Comparison of ENCODE assay signal across 10 mouse cellular contexts in genomic region chr9:115547625-115548325, GRCm38 (mm10).
DNase-seq lines count a peak whose midpoint lies in the region; ATAC-seq lines count a peak whose summit lies in the region.
"Had no signal": no experiment of that assay in that cellular context is flagged by ENCODE, and none has a peak within 500 bp of the region (broad histone marks: within the 10 kb centered on the region; RNA-seq: fewer than 3 reads in every experiment).

No protein-coding gene starts in this region.

- H3K36me3 ChIP-seq in neural tube, embryonic 11.5 days (ENCODE audit: control insufficient read depth, insufficient read depth, low read length) = no peaks in the 10 kb centered on the region
- H3K36me3 ChIP-seq in intestine, embryonic 14.5 days (ENCODE audit: control insufficient read depth, insufficient read depth, low read length) = no peaks in the 10 kb centered on the region
- H3K36me3 ChIP-seq in stomach, embryonic 15.5 days = no peaks in the 10 kb centered on the region

- H3K27me3 ChIP-seq in neural tube, embryonic 11.5 days (ENCODE audit: control insufficient read depth, insufficient read depth, low read length) = no peaks in the 10 kb centered on the region
- no peaks in the 10 kb centered on the region for H3K27me3 ChIP-seq in intestine, embryonic 14.5 days (replicated peaks; ENCODE audit: control insufficient read depth, insufficient read depth, low read length)
- H3K27me3 ChIP-seq in stomach, embryonic 15.5 days (replicated peaks) = no peaks in the 10 kb centered on the region

- no peaks in the 10 kb centered on the region for H3K4me1 ChIP-seq in neural tube, embryonic 11.5 days (ENCODE audit: control insufficient read depth, insufficient read depth, low read length)
- peaks cover 2% of the 10 kb centered on the region; the same call in 1 of the 2 replicates for H3K4me1 ChIP-seq in intestine, embryonic 14.5 days (replicated peaks; ENCODE audit: control insufficient read depth, insufficient read depth, low read length)
- peaks cover 8% of the 10 kb centered on the region for H3K4me1 ChIP-seq in stomach, embryonic 15.5 days

- no peaks in the 10 kb centered on the region for H3K9me3 ChIP-seq in neural tube, embryonic 11.5 days (ENCODE audit: control insufficient read depth, low read length)
- no peaks in the 10 kb centered on the region for H3K9me3 ChIP-seq in intestine, embryonic 14.5 days (ENCODE audit: control insufficient read depth, low read length)
- H3K9me3 ChIP-seq in stomach, embryonic 15.5 days = no peaks in the 10 kb centered on the region

- 70% methylated on average over 8 of the region's 8 CpGs for WGBS in neural tube, embryonic 11.5 days
- WGBS in intestine, embryonic 14.5 days = 53% methylated on average over 8 of the region's 8 CpGs
- 59% methylated on average over 8 of the region's 8 CpGs for WGBS in stomach, embryonic 15.5 days

- ATAC-seq in neural tube, embryonic 11.5 days (ENCODE audit: insufficient read depth, low FRiP score, low TSS enrichment) = no peak
- ATAC-seq in intestine, embryonic 14.5 days (replicated peaks; ENCODE audit: low FRiP score, low TSS enrichment, low read depth) = 0 out of 2 replicates have a peak, but pooled peaks have one; percentile 26
- 0 out of 2 replicates have a peak, but pooled peaks have one; percentile 54 for ATAC-seq in stomach, embryonic 15.5 days (ENCODE audit: insufficient read depth, low FRiP score, low read depth)

- intact Hi-C loops in heart, postnatal 10 days (cut with DNase I) = no loop called here

- DNase-seq in embryo, embryonic 10 days (ENCODE audit: low spot score) = peak; percentile 32
- no peak for DNase-seq in embryo, embryonic 10.5 days (ENCODE audit: low spot score)
- peak; percentile 14 for DNase-seq in neural tube, embryonic 11.5 days (ENCODE audit: low spot score)
- DNase-seq in neural tube, embryonic 10.5 days (ENCODE audit: extremely low spot score, low spot score) = no peak
- no peak for DNase-seq in intestine, embryonic 14.5 days (ENCODE audit: low spot score)
- no peak for DNase-seq in heart, adult 18-20 months
- DNase-seq in heart, postnatal 10 days = no peak

- no peak overlapping the region for H3K9ac ChIP-seq in neural tube, embryonic 11.5 days (ENCODE audit: low read length)
- no peak overlapping the region for H3K9ac ChIP-seq in intestine, embryonic 14.5 days (ENCODE audit: low read length)
- H3K9ac ChIP-seq in stomach, embryonic 15.5 days = no peak overlapping the region

- no peak overlapping the region for H3K27ac ChIP-seq in neural tube, embryonic 11.5 days (ENCODE audit: low read depth, low read length)
- H3K27ac ChIP-seq in intestine, embryonic 14.5 days (ENCODE audit: low read depth) = no peak overlapping the region
- H3K27ac ChIP-seq in stomach, embryonic 15.5 days = no peak overlapping the region

- H3K4me3 ChIP-seq in neural tube, embryonic 11.5 days (ENCODE audit: low read depth, low read length) = no peak overlapping the region
- no peak overlapping the region for H3K4me3 ChIP-seq in intestine, embryonic 14.5 days (ENCODE audit: low read depth, low read length)
- H3K4me3 ChIP-seq in stomach, embryonic 15.5 days (replicated peaks) = no peak overlapping the region
- H3K4me3 ChIP-seq: erythroblast, embryonic 14.5 days; megakaryocyte, embryonic 14.5 days had no signal

- H3K4me2 ChIP-seq in neural tube, embryonic 11.5 days (ENCODE audit: low read depth) = no peak overlapping the region
- H3K4me2 ChIP-seq in intestine, embryonic 14.5 days (ENCODE audit: low read length) = no peak overlapping the region
- H3K4me2 ChIP-seq in stomach, embryonic 15.5 days = no peak overlapping the region

Comparison
In these comparisons a context has a peak if more than half of its experiments do, and no peak if none do; other contexts are left out.
1. DNase-seq: peak in embryo, embryonic 10 days (single experiment) and neural tube, embryonic 11.5 days (single experiment); none in embryo, embryonic 10.5 days (single experiment), neural tube, embryonic 10.5 days (single experiment), intestine, embryonic 14.5 days (single experiment), heart, adult 18-20 months (0 of 2) and heart, postnatal 10 days (0 of 2).